11 mouse cellular contexts compared by ENCODE assay signal in the genomic region with DNA sequence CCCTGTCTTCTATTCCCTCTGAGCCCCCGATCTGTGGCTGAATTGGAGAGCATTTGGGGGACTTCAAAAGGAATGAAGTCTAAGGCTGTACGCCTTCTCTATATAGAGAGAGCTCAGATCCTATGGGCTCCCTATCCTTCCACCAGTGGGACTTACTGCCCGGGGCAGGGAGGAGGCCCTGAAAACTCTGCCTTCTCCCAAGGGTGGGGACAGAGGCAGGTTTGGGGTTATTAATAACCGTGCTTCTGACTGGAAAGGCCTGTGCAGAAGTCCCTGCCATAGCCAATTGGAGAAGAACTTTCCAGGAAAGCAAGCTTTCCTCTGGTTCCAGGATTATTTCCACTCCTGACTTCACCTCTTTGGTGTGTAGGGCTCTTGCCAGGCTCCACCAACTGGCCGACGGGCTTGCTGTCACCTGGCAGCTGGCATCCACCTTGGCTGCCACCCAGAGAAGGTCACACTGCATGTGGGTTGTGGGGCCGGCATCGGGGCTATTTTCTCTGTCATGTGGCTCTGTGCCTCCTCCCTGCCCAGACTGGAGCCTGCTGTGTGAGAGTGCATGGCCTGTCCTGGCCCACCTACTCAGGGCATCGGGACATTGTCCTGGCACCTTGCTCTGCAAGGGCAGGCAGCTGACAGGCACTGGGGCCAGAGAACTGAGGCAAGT.
DNase-seq lines count a peak whose midpoint lies in the region; ATAC-seq and TF ChIP-seq lines count a peak whose summit lies in the region.
"Had no signal": no experiment of that assay in that cellular context is flagged by ENCODE, and none has a peak within 500 bp of the region (broad histone marks: within the 10 kb centered on the region; RNA-seq: fewer than 3 reads in every experiment).

No protein-coding gene starts in this region.

- peak; percentile 44 for DNase-seq in MN1 (ENCODE audit: low spot score)
- peak; percentile 54 for DNase-seq in adrenal gland, postnatal 25 days
- DNase-seq in gastrocnemius, adult 8-10 months (ENCODE audit: low spot score in 2 of 2) = peak; percentile 86 to 95
- peak; percentile 83 for DNase-seq in heart, postnatal 0 days (ENCODE audit: low spot score)
- no peak for DNase-seq in left cerebral cortex, postnatal 10 days (ENCODE audit: extremely low spot score in 1 of 2, low spot score in 2 of 2)
- DNase-seq in thymus, postnatal 0 days (ENCODE audit: low spot score) = no peak
- no peak for DNase-seq in right cerebral cortex, adult 18-20 months
- DNase-seq: thymus, postnatal 25 days had no signal

- H3K36me3 ChIP-seq in heart, postnatal 0 days (replicated peaks; ENCODE audit: control insufficient read depth, insufficient read depth, low read length) = no peaks in the 10 kb centered on the region

- peak; percentile 73 for TF ChIP-seq EP300 in heart, postnatal 0 days (IDR thresholded peaks at IDR 0.05; ENCODE audit: low read depth)

- intact Hi-C loops in left cerebral cortex, postnatal 10 days (cut with DNase I) = no loop called here

- no peaks in the 10 kb centered on the region for H3K9me3 ChIP-seq in heart, postnatal 0 days (replicated peaks; ENCODE audit: control insufficient read depth, low read length)

- H3K4me1 ChIP-seq in heart, postnatal 0 days (ENCODE audit: control insufficient read depth, insufficient read depth) = peaks cover 36% of the 10 kb centered on the region

- H3K9ac ChIP-seq in heart, postnatal 0 days (replicated peaks; ENCODE audit: low read depth, low read length) = no peak overlapping the region

- H3K4me2 ChIP-seq in heart, postnatal 0 days (ENCODE audit: low read depth, low read length) = no peak overlapping the region
- H3K4me2 ChIP-seq: liver, embryonic 11.5 days had no signal

- WGBS in heart, postnatal 0 days = 45% methylated on average over 9 of the region's 9 CpGs

- ATAC-seq in heart, postnatal 0 days (ENCODE audit: insufficient read depth, low read depth) = peak; percentile 88
- no peak for ATAC-seq in CD4-positive, CD25-positive, alpha-beta regulatory T cell, adult 4 months

- peaks cover 12% of the 10 kb centered on the region for H3K27me3 ChIP-seq in heart, postnatal 0 days (ENCODE audit: control insufficient read depth, insufficient read depth, low read length)

- H3K4me3 ChIP-seq in heart, postnatal 0 days (ENCODE audit: low read depth, low read length) = no peak overlapping the region

- H3K27ac ChIP-seq in heart, postnatal 0 days (ENCODE audit: low read depth) = peak overlapping the region; percentile 94
- H3K27ac ChIP-seq: kidney, postnatal 0 days had no signal

- TF ChIP-seq CTCF in heart, postnatal 0 days (IDR thresholded peaks at IDR 0.05; ENCODE audit: low read depth) = 0 out of 2 replicates have a peak, but pooled peaks have one; percentile 1

Comparison
In these comparisons a context has a peak if more than half of its experiments do, and no peak if none do; other contexts are left out.
1. DNase-seq: peak in MN1 (single experiment), adrenal gland, postnatal 25 days (single experiment), gastrocnemius, adult 8-10 months (2 of 2) and heart, postnatal 0 days (single experiment); none in left cerebral cortex, postnatal 10 days (0 of 2), thymus, postnatal 0 days (single experiment) and right cerebral cortex, adult 18-20 months (single experiment).